Mouse (Mus musculus): ENCODE measurements around the gene Itch.

DNA sequence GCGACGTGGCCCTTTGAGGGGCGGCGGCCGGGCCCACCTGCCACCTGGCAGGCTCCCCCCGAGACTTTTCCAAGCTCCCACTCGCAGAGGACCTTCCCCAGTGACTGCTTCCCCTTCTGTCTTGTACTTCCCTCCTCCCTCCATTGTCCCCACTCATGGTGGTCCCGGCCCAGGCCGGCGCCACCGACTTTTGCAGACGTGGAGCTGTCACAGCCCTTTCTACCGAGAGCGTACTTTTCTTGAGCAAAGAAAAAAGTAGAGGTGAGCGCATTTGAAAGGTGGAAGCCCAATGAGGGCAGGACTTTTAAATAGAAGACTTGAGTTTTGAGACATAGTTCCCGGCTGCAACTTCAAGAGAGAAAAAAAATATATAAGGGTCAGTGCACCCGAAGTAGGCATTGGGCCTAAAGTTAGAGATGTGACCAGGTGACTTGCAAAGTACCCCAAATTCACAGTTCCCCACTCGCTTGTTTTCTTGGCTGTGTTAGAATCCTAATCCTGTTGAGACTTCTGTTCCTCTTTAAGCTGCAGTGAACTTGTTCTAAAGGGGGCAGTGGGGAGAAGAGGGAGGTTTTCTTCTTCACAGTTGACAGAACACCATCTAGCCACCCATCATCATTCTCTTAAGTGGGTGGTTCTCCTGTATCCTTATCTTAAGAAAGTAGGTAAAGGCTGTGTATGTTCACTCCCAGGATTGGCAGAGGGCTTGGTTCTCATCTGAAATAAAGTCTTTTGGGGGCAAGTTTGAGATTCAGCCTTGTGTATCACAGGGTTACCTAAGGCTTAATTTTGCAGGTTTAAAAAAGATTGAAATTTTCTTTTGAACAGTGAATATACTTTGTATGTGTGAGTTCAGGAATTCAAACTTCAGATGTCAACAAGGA lies 910 bp downstream of the Itch start:
- TF ChIP-seq POLR2A (IDR thresholded peaks at IDR 0.05; ENCODE audit: control insufficient read depth in 1 of 2, insufficient read depth in 1 of 2, low read depth in 1 of 2, low read length in 2 of 2, poor library complexity in 1 of 2): no peak
- TF ChIP-seq HCFC1 (IDR thresholded peaks at IDR 0.05; ENCODE audit: low read depth, low read length): no peak
- TF ChIP-seq CHD2 (IDR thresholded peaks at IDR 0.05; ENCODE audit: low read length): no peak
- TF ChIP-seq TBP (IDR thresholded peaks at IDR 0.05; ENCODE audit: low read depth, low read length): no peak
- no peak for TF ChIP-seq USF1 (IDR thresholded peaks at IDR 0.05; ENCODE audit: low read depth, low read length)
- TF ChIP-seq ZNF384 (IDR thresholded peaks at IDR 0.05; ENCODE audit: low read depth, low read length): no peak
- TF ChIP-seq CTCF (IDR thresholded peaks at IDR 0.05 in 2 of 3, conservative IDR thresholded peaks at IDR 0.05 in 1 of 3; ENCODE audit: control insufficient read depth in 1 of 3, insufficient read depth in 1 of 3, low read depth in 2 of 3, low read length in 3 of 3, poor library complexity in 1 of 3, severe bottlenecking in 1 of 3): no peak
